Mouse (Mus musculus): Measurements from ENCODE around the gene Olfr370. TPM values are rescaled to one million over a fixed set of nuclear protein-coding genes. Genes with fewer than 3 reads are reported as not detected.

The Olfr370 gene
- polyA plus RNA-seq, 1 experiment from 2014 or later: not detected

- H3K9ac ChIP-seq (replicated peaks; ENCODE audit: low read depth): no peak overlapping the region
- no peak for ATAC-seq
Observed at GRCm38 (mm10) chr8:83574631-83575315, 39.2 kb downstream of the Olfr370 start.

DNA sequence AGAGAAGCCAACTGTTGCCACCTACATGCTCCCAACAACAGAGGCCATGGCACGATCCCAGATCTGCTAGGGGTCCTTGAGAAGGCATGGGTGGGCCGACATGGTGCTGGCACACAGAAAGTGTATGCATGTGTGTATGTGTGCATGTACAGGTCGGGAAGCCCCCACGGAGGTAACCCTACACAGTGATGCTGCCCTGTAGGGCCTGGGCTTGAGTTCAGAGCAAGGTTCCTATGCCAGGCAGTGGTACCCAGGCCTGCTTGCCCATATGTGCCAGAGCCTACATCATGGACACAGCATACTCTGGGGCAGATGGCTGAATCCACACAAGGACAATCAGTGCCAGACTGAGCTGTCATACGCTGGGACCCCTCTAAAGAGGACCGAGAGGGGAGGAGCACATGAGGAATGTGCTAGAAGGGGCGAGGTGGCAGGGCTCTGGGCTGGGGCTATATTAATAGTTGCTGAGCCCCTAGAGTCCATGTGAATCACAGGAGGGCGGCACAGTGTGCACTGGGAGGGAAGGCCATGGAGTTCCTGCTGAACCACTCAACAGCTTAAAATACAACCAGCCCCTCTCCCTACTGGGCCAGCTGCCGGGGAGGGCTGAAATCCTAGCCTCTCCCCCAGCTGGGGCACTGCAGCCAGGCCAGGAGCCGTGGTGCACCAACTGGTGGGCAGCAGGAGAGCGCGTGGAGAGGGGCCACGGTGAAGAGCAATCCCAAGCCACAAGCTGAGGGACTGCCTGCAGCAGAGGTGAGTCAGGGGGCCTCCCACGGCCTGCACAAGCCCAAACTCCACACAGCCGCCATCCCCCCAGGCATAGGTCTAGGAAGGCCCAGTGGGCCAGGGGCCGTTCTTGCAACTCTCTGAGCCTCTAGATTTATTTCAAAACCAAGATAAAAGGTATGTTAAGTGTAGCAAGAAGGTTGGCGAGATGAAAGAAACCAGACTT, 40.3 kb downstream of the Olfr370 start:
- H3K36me3 ChIP-seq (ENCODE audit: insufficient read depth, low read length): peaks cover 7% of the 10 kb centered on the region; the same call in 1 of the 2 replicates
- H3K4me1 ChIP-seq (ENCODE audit: insufficient read depth, low read depth, low read length): peaks cover 12% of the 10 kb centered on the region; the same call in 1 of the 2 replicates
- whole genome bisulfite sequencing: 53% methylated on average over 16 of the region's 17 CpGs
- no peak overlapping the region for H3K4me2 ChIP-seq (replicated peaks; ENCODE audit: low read depth, low read length)
- no peak for TF ChIP-seq EP300 (IDR thresholded peaks at IDR 0.05)
- no peak for TF ChIP-seq CTCF (IDR thresholded peaks at IDR 0.05)
- H3K27ac ChIP-seq (ENCODE audit: low read length): no peak overlapping the region; the same call in 1 of the 2 replicates
- H3K9ac ChIP-seq (replicated peaks; ENCODE audit: low read depth): no peak overlapping the region
- no peaks in the 10 kb centered on the region for H3K9me3 ChIP-seq (ENCODE audit: low read length)
- DNase-seq (ENCODE audit: low spot score) (no peak), ATAC-seq (no peak)
- H3K4me3 ChIP-seq (ENCODE audit: low read depth, low read length): no peak overlapping the region
- H3K27me3 ChIP-seq (replicated peaks; ENCODE audit: insufficient read depth, low read length): no peaks in the 10 kb centered on the region

More at GRCm38 (mm10) chr8:83574631-83575315, 39.2 kb downstream of the Olfr370 start:
- no peaks in the 10 kb centered on the region for H3K9me3 ChIP-seq (ENCODE audit: low read length)
- no peaks in the 10 kb centered on the region for H3K27me3 ChIP-seq (replicated peaks; ENCODE audit: insufficient read depth, low read length)
- no peak overlapping the region for H3K4me3 ChIP-seq (ENCODE audit: low read depth, low read length)
- 69% methylated on average over 15 of the region's 15 CpGs for WGBS
- H3K4me1 ChIP-seq (ENCODE audit: insufficient read depth, low read depth, low read length): peaks cover 12% of the 10 kb centered on the region; the same call in 1 of the 2 replicates
- no peak overlapping the region for H3K4me2 ChIP-seq (replicated peaks; ENCODE audit: low read depth, low read length)
- TF ChIP-seq CTCF (IDR thresholded peaks at IDR 0.05) (no peak), EP300 (IDR thresholded peaks at IDR 0.05) (no peak)
- H3K36me3 ChIP-seq (ENCODE audit: insufficient read depth, low read length): peaks cover 7% of the 10 kb centered on the region; the same call in 1 of the 2 replicates
- DNase-seq (ENCODE audit: low spot score): no peak
- H3K27ac ChIP-seq (ENCODE audit: low read length): no peak overlapping the region

DNA sequence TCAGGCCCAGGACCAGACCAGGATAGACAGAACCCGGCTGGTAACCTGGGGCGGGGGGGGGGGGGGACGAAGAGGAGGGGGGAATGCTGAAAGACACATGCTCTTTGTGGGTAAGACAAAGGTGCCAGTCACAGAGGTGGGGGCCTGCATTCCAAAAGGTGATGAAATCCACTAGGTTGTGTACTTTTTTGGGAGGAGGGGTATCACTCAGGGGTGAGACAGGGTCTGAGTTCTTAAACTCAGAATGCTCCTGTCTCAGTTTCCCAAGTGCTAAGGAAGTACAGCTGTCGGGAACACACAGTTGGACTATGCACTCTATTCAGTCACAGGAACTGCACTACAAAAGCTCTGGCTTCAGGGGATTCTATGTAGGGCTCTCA, 40.9 kb downstream of the Olfr370 start:
- no peak for DNase-seq (ENCODE audit: low spot score)
- Histone ChIP-seq H3K9me3 (ENCODE audit: low read length) (no peaks in the 10 kb centered on the region), H3K9ac (replicated peaks; ENCODE audit: low read depth) (no peak overlapping the region), H3K27me3 (replicated peaks; ENCODE audit: insufficient read depth, low read length) (no peaks in the 10 kb centered on the region), H3K4me2 (replicated peaks; ENCODE audit: low read depth, low read length) (no peak overlapping the region), H3K27ac (ENCODE audit: low read length) (no peak overlapping the region), H3K4me3 (ENCODE audit: low read depth, low read length) (no peak overlapping the region), H3K4me1 (ENCODE audit: insufficient read depth, low read depth, low read length) (peaks cover 12% of the 10 kb centered on the region; the same call in 1 of the 2 replicates), H3K36me3 (ENCODE audit: insufficient read depth, low read length) (peaks cover 3% of the 10 kb centered on the region; the same call in 1 of the 2 replicates)
- no peak for TF ChIP-seq CTCF (IDR thresholded peaks at IDR 0.05)
- TF ChIP-seq EP300 (IDR thresholded peaks at IDR 0.05): no peak
- WGBS: 47% methylated on average over 4 of the region's 4 CpGs
- ATAC-seq: no peak

DNA sequence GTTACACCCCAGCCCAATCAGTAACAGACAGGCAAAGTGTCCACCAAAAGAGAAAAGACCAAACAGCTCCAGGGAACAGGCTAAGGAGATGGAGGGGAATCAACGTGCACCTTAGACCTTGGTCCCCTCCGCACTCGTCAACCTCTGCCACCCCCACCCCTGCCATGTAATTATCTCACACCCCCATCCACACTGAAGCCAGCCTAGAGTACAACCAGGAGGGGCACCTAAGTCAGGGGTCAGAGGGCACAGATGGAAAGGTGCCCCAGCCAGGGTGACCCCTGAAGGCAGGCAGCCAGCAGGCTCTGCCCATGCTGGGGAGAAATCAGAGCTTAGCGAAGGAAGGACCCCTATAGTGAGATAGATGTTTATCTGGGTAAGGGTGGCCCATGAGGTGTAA, 41.3 kb downstream of the Olfr370 start:
- H3K4me1 ChIP-seq (ENCODE audit: insufficient read depth, low read depth, low read length): peaks cover 12% of the 10 kb centered on the region; the same call in 1 of the 2 replicates
- 54% methylated on average over 4 of the region's 4 CpGs for WGBS

DNA sequence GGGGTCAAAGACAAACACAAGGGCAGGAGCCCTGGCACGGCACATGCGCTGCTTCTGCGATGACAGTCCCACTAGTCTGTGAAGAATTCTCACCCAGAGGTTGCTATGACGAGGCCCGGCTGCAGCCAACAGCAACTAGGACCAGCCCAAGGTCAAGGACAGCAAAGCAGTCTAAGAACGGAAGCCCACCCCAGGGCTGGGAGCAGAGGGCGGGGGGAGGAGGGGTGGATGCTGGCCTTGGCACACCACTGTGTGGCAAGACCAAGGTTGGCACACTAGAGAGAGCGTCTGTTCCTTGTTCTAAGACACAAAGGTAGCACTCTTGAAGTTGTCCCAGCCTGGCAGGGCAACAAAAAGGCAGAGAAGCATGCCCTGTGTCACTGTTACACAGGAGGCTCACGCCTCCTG, 41.8 kb downstream of the Olfr370 start:
- ATAC-seq (peak; percentile 36), DNase-seq (ENCODE audit: low spot score) (no peak)
- Histone ChIP-seq H3K4me3 (ENCODE audit: low read depth, low read length) (no peak overlapping the region), H3K27me3 (replicated peaks; ENCODE audit: insufficient read depth, low read length) (no peaks in the 10 kb centered on the region), H3K4me2 (replicated peaks; ENCODE audit: low read depth, low read length) (no peak overlapping the region), H3K9ac (replicated peaks; ENCODE audit: low read depth) (no peak overlapping the region), H3K9me3 (ENCODE audit: low read length) (no peaks in the 10 kb centered on the region), H3K36me3 (ENCODE audit: insufficient read depth, low read length) (no peaks in the 10 kb centered on the region), H3K4me1 (ENCODE audit: insufficient read depth, low read depth, low read length) (peaks cover 12% of the 10 kb centered on the region; the same call in 1 of the 2 replicates), H3K27ac (ENCODE audit: low read length) (no peak overlapping the region)
- 40% methylated on average over 9 of the region's 9 CpGs for WGBS
- TF ChIP-seq EP300 (IDR thresholded peaks at IDR 0.05) (no peak), CTCF (IDR thresholded peaks at IDR 0.05) (no peak)

More for the DNA sequence above, 41.3 kb downstream of the Olfr370 start:
- TF ChIP-seq EP300 (IDR thresholded peaks at IDR 0.05): no peak
- no peak for TF ChIP-seq CTCF (IDR thresholded peaks at IDR 0.05)
- Histone ChIP-seq H3K27me3 (replicated peaks; ENCODE audit: insufficient read depth, low read length) (no peaks in the 10 kb centered on the region), H3K9ac (replicated peaks; ENCODE audit: low read depth) (no peak overlapping the region), H3K9me3 (ENCODE audit: low read length) (no peaks in the 10 kb centered on the region), H3K4me3 (ENCODE audit: low read depth, low read length) (no peak overlapping the region), H3K27ac (ENCODE audit: low read length) (no peak overlapping the region), H3K4me2 (replicated peaks; ENCODE audit: low read depth, low read length) (no peak overlapping the region), H3K36me3 (ENCODE audit: insufficient read depth, low read length) (no peaks in the 10 kb centered on the region)
- ATAC-seq: no peak
- no peak for DNase-seq (ENCODE audit: low spot score)

All from lung, postnatal 0 days (tissue).